Mouse (Mus musculus) cortical plate, adult 2 months (tissue): ENCODE measurements at regions not wholly inside any gene's neighbourhood (a gene's known extent, or its start where the extent isn't known, plus 50 kb on each side); places are given as distances from the start of the nearest gene placed in this dataset.

Experiments used
- CTCF ChIP-seq: fragments of 200-500 bp; IDR thresholded peaks from 2 replicates; pipeline ENCODE4 v1.5.1; 2011; ENCODE audit warnings: mild to moderate bottlenecking, control low read depth, low read length; ENCODE audit not compliant: insufficient read depth; ENCODE audit errors: extremely low read depth
- POLR2A ChIP-seq: fragments of 200-500 bp; IDR thresholded peaks from 2 replicates; pipeline ENCODE4 v1.6.1; 2011; ENCODE audit warnings: mild to moderate bottlenecking, low read length, control low read depth; ENCODE audit not compliant: insufficient read depth; ENCODE audit errors: extremely low read depth

- TF ChIP-seq CTCF (no peak), POLR2A (no peak)
Observed at GRCm38 (mm10) chr10:9462361-9462760, 212.6 kb downstream of the Samd5 start.
